Mouse (Mus musculus) cerebellum, adult 2 months (tissue): ENCODE measurements around the gene Nrsn2. TPM values are rescaled to one million over a fixed set of nuclear protein-coding genes. Genes with fewer than 3 reads are reported as not detected.

ENCODE experiments used
- DNase-seq, 2 experiments: peaks; one replicate each; pipeline ENCODE4 v3.0.0; 2021
- H3K27ac ChIP-seq: fragments of 200-500 bp; 2 replicates; pipeline ENCODE4 v1.5.1; 2012; ENCODE audit warnings: low read length, control low read depth, inconsistent platforms; ENCODE audit not compliant: insufficient read depth
- H3K27me3 ChIP-seq: fragments of 200-500 bp; 2 replicates; pipeline ENCODE4 v1.6.1; 2012; ENCODE audit warnings: inconsistent platforms, mild to moderate bottlenecking, low read length, moderate library complexity; ENCODE audit not compliant: control insufficient read depth, insufficient read depth
- H3K4me1 ChIP-seq: fragments of 200-500 bp; 2 replicates; pipeline ENCODE4 v1.6.1; 2011; ENCODE audit warnings: low read length; ENCODE audit not compliant: control insufficient read depth, insufficient read depth
- H3K4me3 ChIP-seq: fragments of 200-500 bp; replicated peaks from 2 replicates; pipeline ENCODE3; 2011; ENCODE audit warnings: mild to moderate bottlenecking, low read depth, low read length, control low read depth; ENCODE audit not compliant: insufficient read depth
- CTCF ChIP-seq: fragments of 200-500 bp; IDR thresholded peaks from 2 replicates; pipeline ENCODE4 v1.5.1; 2011; ENCODE audit warnings: low read depth, mild to moderate bottlenecking, control low read depth, low read length, moderate library complexity, borderline replicate concordance; ENCODE audit not compliant: insufficient read depth
- POLR2A ChIP-seq: fragments of 200-500 bp; IDR thresholded peaks from 2 replicates; pipeline ENCODE4 v1.6.1; 2011; ENCODE audit warnings: low read length, control low read depth, borderline replicate concordance; ENCODE audit not compliant: insufficient read depth
- whole genome bisulfite sequencing: fragments of 180-500 bp; shearing (Covaris S2); methylation state at CpG from one replicate; pipeline ENCODE4 v1.1.7; 2018; 5-methylcytosine and 5-hydroxymethylcytosine counted together
- polyA plus RNA-seq: library from polyadenylated mRNA; depleted of rRNA; stranded (reverse); fragments of >200 nt; gene quantifications from 2 replicates; pipeline ENCODE4 v1.2.3, GENCODE M21; 2012

Nrsn2 gene
- polyA plus RNA-seq, 1 experiment: 142 TPM

GRCm38 (mm10) chr2:152357254-152357653, 19.2 kb downstream of the Nrsn2 start:
- Histone ChIP-seq H3K4me1 (no peaks in the 10 kb centered on the region), H3K27ac (no peak overlapping the region), H3K27me3 (no peaks in the 10 kb centered on the region), H3K4me3 (no peak overlapping the region)
- 85% methylated on average over 3 of the region's 3 CpGs for WGBS
- TF ChIP-seq CTCF: no peak
- no peak for TF ChIP-seq POLR2A
- no peak for DNase-seq

- Histone ChIP-seq H3K27me3 (no peaks in the 10 kb centered on the region), H3K4me1 (no peaks in the 10 kb centered on the region), H3K27ac (no peak overlapping the region), H3K4me3 (no peak overlapping the region)
- DNase-seq: peak in 1 of 2 experiments; percentile 35
- WGBS: 84% methylated on average over 8 of the region's 8 CpGs
- no peak for TF ChIP-seq POLR2A
- TF ChIP-seq CTCF: no peak
These were observed 26.4 kb downstream of the Nrsn2 start for GRCm38 (mm10) chr2:152349842-152350540.

- no peak for TF ChIP-seq CTCF
- TF ChIP-seq POLR2A: no peak
- 91% methylated on average over 6 of the region's 6 CpGs for WGBS
- H3K4me1 ChIP-seq: no peaks in the 10 kb centered on the region
- DNase-seq: no peak
- no peaks in the 10 kb centered on the region for H3K27me3 ChIP-seq
- no peak overlapping the region for H3K27ac ChIP-seq
- no peak overlapping the region for H3K4me3 ChIP-seq
These were observed 27.2 kb downstream of the Nrsn2 start for GRCm38 (mm10) chr2:152349205-152349604.

- DNase-seq: no peak
- Histone ChIP-seq H3K4me1 (no peaks in the 10 kb centered on the region), H3K27ac (no peak overlapping the region), H3K4me3 (no peak overlapping the region), H3K27me3 (no peaks in the 10 kb centered on the region)
- TF ChIP-seq POLR2A (no peak), CTCF (no peak)
- 85% methylated on average over 2 of the region's 2 CpGs for WGBS
These were observed 28.7 kb downstream of the Nrsn2 start for GRCm38 (mm10) chr2:152347722-152348121.

- H3K27ac ChIP-seq: no peak overlapping the region
- DNase-seq: no peak
- H3K27me3 ChIP-seq: no peaks in the 10 kb centered on the region
- no peak overlapping the region for H3K4me3 ChIP-seq
- TF ChIP-seq CTCF (no peak), POLR2A (no peak)
- H3K4me1 ChIP-seq: no peaks in the 10 kb centered on the region
- 70% methylated on average over 9 of the region's 9 CpGs for WGBS
These were observed 29.5 kb downstream of the Nrsn2 start for GRCm38 (mm10) chr2:152346776-152347465.

- TF ChIP-seq POLR2A (no peak), CTCF (no peak)
- Histone ChIP-seq H3K4me1 (no peaks in the 10 kb centered on the region), H3K4me3 (no peak overlapping the region), H3K27me3 (no peaks in the 10 kb centered on the region), H3K27ac (no peak overlapping the region)
- DNase-seq: no peak
- 87% methylated on average over 6 of the region's 6 CpGs for WGBS
These were observed 31.0 kb downstream of the Nrsn2 start for GRCm38 (mm10) chr2:152345393-152345792.

- DNase-seq: no peak
- no peak overlapping the region for H3K4me3 ChIP-seq
- no peaks in the 10 kb centered on the region for H3K4me1 ChIP-seq
- WGBS: 87% methylated on average over 5 of the region's 5 CpGs
- no peak for TF ChIP-seq CTCF
- TF ChIP-seq POLR2A: no peak
- H3K27me3 ChIP-seq: no peaks in the 10 kb centered on the region
- no peak overlapping the region for H3K27ac ChIP-seq
These were observed 31.5 kb downstream of the Nrsn2 start for GRCm38 (mm10) chr2:152344909-152345308.

GRCm38 (mm10) chr2:152344361-152344760, 32.1 kb downstream of the Nrsn2 start:
- no peaks in the 10 kb centered on the region for H3K27me3 ChIP-seq
- WGBS: 14% methylated on average over 10 of the region's 10 CpGs
- TF ChIP-seq CTCF (no peak), POLR2A (no peak)
- no peak for DNase-seq
- no peaks in the 10 kb centered on the region; the same call in 1 of the 2 replicates for H3K4me1 ChIP-seq
- H3K27ac ChIP-seq: no peak overlapping the region
- H3K4me3 ChIP-seq: peak overlapping the region; percentile 85
